Mouse (Mus musculus): ENCODE measurements around the gene Snx33.

DNA sequence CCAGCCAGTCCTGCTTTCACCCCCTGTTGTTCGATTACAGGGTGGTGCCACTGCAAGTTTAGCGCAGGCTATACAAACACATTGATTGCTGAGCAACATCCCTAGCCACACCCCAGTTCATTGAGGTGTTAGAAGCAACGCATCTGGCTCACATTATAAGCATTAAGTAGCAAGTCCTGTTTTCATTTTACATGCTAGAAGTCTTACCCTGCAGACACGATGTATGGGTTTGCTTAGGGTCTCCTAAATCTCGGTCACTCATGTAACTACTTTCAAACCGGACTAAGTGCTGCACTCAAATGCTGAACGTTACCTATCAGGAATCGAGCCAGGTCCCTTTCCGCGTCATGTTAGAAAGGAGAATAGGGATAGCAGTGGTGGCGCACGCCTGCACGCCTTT lies 21.6 kb upstream of the Snx33 start:
- no peak for TF ChIP-seq CTCF (IDR thresholded peaks at IDR 0.05; ENCODE audit: low read depth, low read length)
- TF ChIP-seq POLR2A (IDR thresholded peaks at IDR 0.05; ENCODE audit: extremely low read depth, insufficient read depth, low read length): no peak

Measured in liver, adult 2 months (tissue).